ENCODE assay signal across 27 mouse cellular contexts in genomic region chr7:126353994-126354365, GRCm38 (mm10). TPM values are rescaled to one million over a fixed set of nuclear protein-coding genes. Genes with fewer than 3 reads are reported as not detected.
"Had no signal": no experiment of that assay in that cellular context is flagged by ENCODE, and none has a peak within 500 bp of the region (broad histone marks: within the 10 kb centered on the region; RNA-seq: fewer than 3 reads in every experiment).

No protein-coding gene starts in this region.

- H3K9ac ChIP-seq: embryonic facial prominence, embryonic 12.5 days; embryonic facial prominence, embryonic 13.5 days; embryonic facial prominence, embryonic 15.5 days; forebrain, embryonic 12.5 days; forebrain, embryonic 13.5 days; forebrain, embryonic 15.5 days; forebrain, postnatal 0 days had no signal

- H3K9me3 ChIP-seq: embryonic facial prominence, embryonic 10.5 days; embryonic facial prominence, embryonic 12.5 days; embryonic facial prominence, embryonic 13.5 days; embryonic facial prominence, embryonic 15.5 days; forebrain, embryonic 10.5 days; forebrain, embryonic 12.5 days; forebrain, embryonic 13.5 days; forebrain, embryonic 15.5 days had no signal

- H3K36me3 ChIP-seq: embryonic facial prominence, embryonic 10.5 days; embryonic facial prominence, embryonic 12.5 days; embryonic facial prominence, embryonic 13.5 days; embryonic facial prominence, embryonic 15.5 days; forebrain, embryonic 10.5 days; forebrain, embryonic 12.5 days; forebrain, embryonic 15.5 days had no signal

- ATAC-seq: forebrain, embryonic 13.5 days; forebrain, embryonic 14.5 days; forebrain, embryonic 15.5 days; forebrain, embryonic 16.5 days; forebrain, postnatal 0 days had no signal

- DNase-seq: cerebellum, adult 9-10 months; cerebellum, adult 9-11 months; cerebellum, postnatal 10 days; cerebellum, postnatal 14 days; cerebellum, postnatal 25 days; cerebellum, postnatal 36 days; embryo, embryonic 11 days; forebrain, postnatal 0 days; gastrocnemius, adult 2 months; gastrocnemius, postnatal 10 days; gastrocnemius, postnatal 14 days; gastrocnemius, postnatal 25 days; gastrocnemius, postnatal 36 days; heart, adult 11 months; heart, adult 18-20 months; heart, adult 2 months had no signal

- H3K4me1 ChIP-seq: embryonic facial prominence, embryonic 12.5 days; embryonic facial prominence, embryonic 13.5 days; embryonic facial prominence, embryonic 15.5 days; forebrain, embryonic 15.5 days had no signal

- H3K27me3 ChIP-seq: embryonic facial prominence, embryonic 12.5 days; embryonic facial prominence, embryonic 15.5 days; forebrain, embryonic 12.5 days; forebrain, embryonic 13.5 days; forebrain, embryonic 15.5 days had no signal

- H3K4me3 ChIP-seq: embryonic facial prominence, embryonic 10.5 days; embryonic facial prominence, embryonic 12.5 days; embryonic facial prominence, embryonic 13.5 days; embryonic facial prominence, embryonic 15.5 days; erythroblast, embryonic 14.5 days; forebrain, embryonic 10.5 days; forebrain, embryonic 12.5 days; forebrain, embryonic 13.5 days; forebrain, embryonic 15.5 days; gastrocnemius, adult 2 months; heart, adult 2 months had no signal

- H3K27ac ChIP-seq: embryonic facial prominence, embryonic 10.5 days; embryonic facial prominence, embryonic 12.5 days; embryonic facial prominence, embryonic 13.5 days; embryonic facial prominence, embryonic 15.5 days; forebrain, embryonic 10.5 days; forebrain, embryonic 12.5 days; forebrain, embryonic 13.5 days; forebrain, embryonic 15.5 days; gastrocnemius, adult 2 months; heart, adult 2 months had no signal

RNA-seq across cellular contexts. Expression of gene Lat, which starts 15.4 kb away (rescaled TPM):
- total RNA-seq: gastrocnemius, adult 2 months had no signal
